Mouse (Mus musculus): ENCODE measurements around the gene Tesk2.

The Tesk2 gene

GRCm38 (mm10) chr4:116721098-116721628, 415 bp downstream of the Tesk2 start:
- no peak for DNase-seq

GRCm38 (mm10) chr4:116722230-116722629, 1.5 kb downstream of the Tesk2 start:
- no peak for DNase-seq

GRCm38 (mm10) chr4:116725444-116725843, 4.7 kb downstream of the Tesk2 start:
- DNase-seq, result no peak

- DNase-seq, result no peak
These were observed 6.7 kb downstream of the Tesk2 start for GRCm38 (mm10) chr4:116727401-116727800.

GRCm38 (mm10) chr4:116729532-116729931, 8.8 kb downstream of the Tesk2 start:
- no peak for DNase-seq

GRCm38 (mm10) chr4:116731077-116731476, 10.3 kb downstream of the Tesk2 start:
- no peak for DNase-seq

- DNase-seq, result no peak
These were observed 11.6 kb downstream of the Tesk2 start for GRCm38 (mm10) chr4:116732355-116732754.

GRCm38 (mm10) chr4:116734996-116735395, 14.2 kb downstream of the Tesk2 start:
- no peak for DNase-seq

GRCm38 (mm10) chr4:116738972-116739751, 18.4 kb downstream of the Tesk2 start:
- DNase-seq, result no peak

GRCm38 (mm10) chr4:116749750-116750149, 29.0 kb downstream of the Tesk2 start:
- DNase-seq, result no peak

- no peak for DNase-seq
These were observed 41.2 kb downstream of the Tesk2 start for GRCm38 (mm10) chr4:116761914-116762313.

GRCm38 (mm10) chr4:116764001-116764400, 43.3 kb downstream of the Tesk2 start:
- DNase-seq, result no peak

GRCm38 (mm10) chr4:116768510-116768909, 47.8 kb downstream of the Tesk2 start:
- no peak for DNase-seq

- no peak for DNase-seq
These were observed 48.3 kb downstream of the Tesk2 start for GRCm38 (mm10) chr4:116769060-116769459.

GRCm38 (mm10) chr4:116776391-116776790, 55.6 kb downstream of the Tesk2 start:
- no peak for DNase-seq

GRCm38 (mm10) chr4:116777079-116777478, 56.3 kb downstream of the Tesk2 start:
- DNase-seq, result no peak

GRCm38 (mm10) chr4:116780541-116780940, 59.8 kb downstream of the Tesk2 start:
- DNase-seq, result no peak

GRCm38 (mm10) chr4:116781366-116781765, 60.6 kb downstream of the Tesk2 start:
- no peak for DNase-seq

GRCm38 (mm10) chr4:116782171-116782570, 61.4 kb downstream of the Tesk2 start:
- no peak for DNase-seq

GRCm38 (mm10) chr4:116786587-116786986, 65.8 kb downstream of the Tesk2 start:
- DNase-seq, result no peak

GRCm38 (mm10) chr4:116787985-116788760, 67.4 kb downstream of the Tesk2 start:
- DNase-seq, result no peak

- peak; percentile 87 for DNase-seq
These were observed 68.2 kb downstream of the Tesk2 start for GRCm38 (mm10) chr4:116788956-116789355.

- no peak for DNase-seq
These were observed 71.7 kb downstream of the Tesk2 start for GRCm38 (mm10) chr4:116792453-116792852.

- no peak for DNase-seq
These were observed 73.5 kb downstream of the Tesk2 start for GRCm38 (mm10) chr4:116794273-116794672.
